17 mouse cellular contexts compared by ENCODE assay signal in genomic region chrX:9253990-9254389, GRCm38 (mm10). TPM values are rescaled to one million over a fixed set of nuclear protein-coding genes. Genes with fewer than 3 reads are reported as not detected.
DNase-seq lines count a peak whose midpoint lies in the region; ATAC-seq lines count a peak whose summit lies in the region.
"Had no signal": no experiment of that assay in that cellular context is flagged by ENCODE, and none has a peak within 500 bp of the region (broad histone marks: within the 10 kb centered on the region; RNA-seq: fewer than 3 reads in every experiment).

No protein-coding gene starts in this region.

- H3K27me3 ChIP-seq in liver, embryonic 13.5 days = no peaks in the 10 kb centered on the region
- no peaks in the 10 kb centered on the region for H3K27me3 ChIP-seq in splenic B cell, adult 2 months (ENCODE audit: control insufficient read depth, insufficient read depth, low read length, poor library complexity, severe bottlenecking)
- no peaks in the 10 kb centered on the region for H3K27me3 ChIP-seq in forebrain, embryonic 15.5 days
- H3K27me3 ChIP-seq: embryonic facial prominence, embryonic 15.5 days; kidney, embryonic 15.5 days had no signal

- H3K27ac ChIP-seq in liver, embryonic 13.5 days = peak overlapping the region; percentile 72
- H3K27ac ChIP-seq in forebrain, embryonic 15.5 days (replicated peaks) = no peak overlapping the region
- H3K27ac ChIP-seq: embryonic facial prominence, embryonic 15.5 days; kidney, embryonic 15.5 days had no signal

- 58% methylated on average over 10 of the region's 10 CpGs for WGBS in liver, embryonic 13.5 days (ENCODE audit: insufficient replicate concordance)
- 84% methylated on average over 10 of the region's 10 CpGs for WGBS in forebrain, embryonic 15.5 days

- no peaks in the 10 kb centered on the region for H3K9me3 ChIP-seq in liver, embryonic 13.5 days (replicated peaks)
- no peaks in the 10 kb centered on the region for H3K9me3 ChIP-seq in forebrain, embryonic 15.5 days
- H3K9me3 ChIP-seq: embryonic facial prominence, embryonic 15.5 days; kidney, embryonic 15.5 days; megakaryocyte, embryonic 14.5 days had no signal

- H3K4me2 ChIP-seq in liver, embryonic 13.5 days = peak overlapping the region; percentile 57
- no peak overlapping the region for H3K4me2 ChIP-seq in forebrain, embryonic 15.5 days (replicated peaks)
- H3K4me2 ChIP-seq: embryonic facial prominence, embryonic 15.5 days; kidney, embryonic 15.5 days had no signal

- no peaks in the 10 kb centered on the region for H3K36me3 ChIP-seq in liver, embryonic 13.5 days
- H3K36me3 ChIP-seq in splenic B cell, adult 2 months (ENCODE audit: control insufficient read depth, insufficient read depth, low read length, poor library complexity, severe bottlenecking) = no peaks in the 10 kb centered on the region
- H3K36me3 ChIP-seq in forebrain, embryonic 15.5 days = no peaks in the 10 kb centered on the region
- H3K36me3 ChIP-seq: embryonic facial prominence, embryonic 15.5 days; kidney, embryonic 15.5 days had no signal

- H3K4me1 ChIP-seq in liver, embryonic 13.5 days (replicated peaks) = peaks cover 19% of the 10 kb centered on the region
- H3K4me1 ChIP-seq in forebrain, embryonic 15.5 days = peaks cover 2% of the 10 kb centered on the region; the same call in 1 of the 2 replicates
- H3K4me1 ChIP-seq: embryonic facial prominence, embryonic 15.5 days had no signal

- peak overlapping the region; percentile 53 for H3K9ac ChIP-seq in liver, embryonic 13.5 days
- H3K9ac ChIP-seq in forebrain, embryonic 15.5 days (replicated peaks) = no peak overlapping the region
- H3K9ac ChIP-seq: embryonic facial prominence, embryonic 15.5 days; kidney, embryonic 15.5 days had no signal

- peak; percentile 1 for DNase-seq in thymus, postnatal 25 days
- DNase-seq in thymus, postnatal 4 days = no peak
- no peak for DNase-seq in liver, embryonic 13.5 days
- DNase-seq in splenic B cell, adult 2 months (ENCODE audit: low read depth, low spot score) = peak; percentile 46
- DNase-seq in MN1 (ENCODE audit: low spot score) = no peak
- DNase-seq in frontal cortex, postnatal 25 days (ENCODE audit: low spot score in 2 of 2) = no peak
- DNase-seq: cerebellum, adult 11 months; heart, postnatal 10 days; lung, adult 2 months had no signal

- peak; percentile 28 for ATAC-seq in activated CD4-positive, CD25-positive, alpha-beta regulatory T cell, adult 4 months
- peak; percentile 60 for ATAC-seq in liver, embryonic 13.5 days (ENCODE audit: low read depth)
- ATAC-seq in forebrain, embryonic 15.5 days (replicated peaks) = no peak
- ATAC-seq: hindbrain, embryonic 16.5 days had no signal

- H3K4me3 ChIP-seq in liver, embryonic 13.5 days (replicated peaks) = peak overlapping the region; percentile 44
- no peak overlapping the region for H3K4me3 ChIP-seq in forebrain, embryonic 15.5 days
- H3K4me3 ChIP-seq: embryonic facial prominence, embryonic 15.5 days; kidney, embryonic 15.5 days; megakaryocyte, embryonic 14.5 days had no signal

RNA-seq across cellular contexts. Expression of gene Gm14862, which starts 2.7 kb away (rescaled TPM):
- under 1 TPM in 1 of 2 experiments, not detected in 1; 0.45 TPM for polyA plus RNA-seq in activated CD4-positive, CD25-positive, alpha-beta regulatory T cell, adult 4 months (2017; shearing (Covaris generic))
- polyA plus RNA-seq in liver, embryonic 13.5 days (2015; fragmentation: Nextera tagmentation; extraction: Ambion mirVana) = 3.6 and 3.7 TPM in 2 replicates
- 0.26 TPM in 1 of 2 replicates, not detected in the other for polyA plus RNA-seq in forebrain, embryonic 15.5 days (2015; fragmentation: Nextera tagmentation; extraction: Ambion mirVana)
- polyA plus RNA-seq: cortical plate, adult 2 months; embryonic facial prominence, embryonic 15.5 days; gonadal fat pad, adult 2 months; hindbrain, embryonic 16.5 days; lung, adult 2 months had no signal

RNA-seq across cellular contexts. Expression of gene Xk, which starts 18.6 kb away (rescaled TPM):
- 1 to 10 TPM; 1.0 to 1.1 TPM for polyA plus RNA-seq in activated CD4-positive, CD25-positive, alpha-beta regulatory T cell, adult 4 months (2017; shearing (Covaris generic))
- 18.2 and 26.5 TPM in 2 replicates for polyA plus RNA-seq in liver, embryonic 13.5 days (2015; fragmentation: Nextera tagmentation; extraction: Ambion mirVana)
- polyA plus RNA-seq in forebrain, embryonic 15.5 days (2015; fragmentation: Nextera tagmentation; extraction: Ambion mirVana) = 3.2 and 3.7 TPM in 2 replicates

RNA-seq across cellular contexts. Expression of gene H2al1m, which starts 29.6 kb away (rescaled TPM):
- under 1 TPM in 1 of 2 experiments, not detected in 1; 0.89 TPM for polyA plus RNA-seq in activated CD4-positive, CD25-positive, alpha-beta regulatory T cell, adult 4 months (2017; shearing (Covaris generic))
- polyA plus RNA-seq in liver, embryonic 13.5 days (2015; fragmentation: Nextera tagmentation; extraction: Ambion mirVana) = 1.5 and 1.8 TPM in 2 replicates
- polyA plus RNA-seq in forebrain, embryonic 15.5 days (2015; fragmentation: Nextera tagmentation; extraction: Ambion mirVana) = 0.36 TPM in 1 of 2 replicates, not detected in the other
- polyA plus RNA-seq: embryonic facial prominence, embryonic 15.5 days; kidney, embryonic 15.5 days; lung, adult 2 months had no signal

RNA-seq across cellular contexts. Expression of gene Lancl3, which starts 54.3 kb away (rescaled TPM):
- 1 to 10 TPM in 1 of 2 experiments, under 1 TPM in 1; 0.74 to 1.8 TPM for polyA plus RNA-seq in activated CD4-positive, CD25-positive, alpha-beta regulatory T cell, adult 4 months (2017; shearing (Covaris generic))
- polyA plus RNA-seq in liver, embryonic 13.5 days (2015; fragmentation: Nextera tagmentation; extraction: Ambion mirVana) = 0.27 and 0.31 TPM in 2 replicates
- polyA plus RNA-seq in forebrain, embryonic 15.5 days (2015; fragmentation: Nextera tagmentation; extraction: Ambion mirVana) = 8.0 TPM in 2 replicates

Comparison
In these comparisons a context has a peak if more than half of its experiments do, and no peak if none do; other contexts are left out.
1. DNase-seq: peak in thymus, postnatal 25 days (single experiment) and splenic B cell, adult 2 months (single experiment); none in thymus, postnatal 4 days (single experiment), liver, embryonic 13.5 days (single experiment), MN1 (single experiment) and frontal cortex, postnatal 25 days (0 of 2).